Mouse (Mus musculus) forebrain, embryonic 14.5 days (tissue): Measurements from ENCODE around the gene Prokr2. TPM values are rescaled to one million over a fixed set of nuclear protein-coding genes. Genes with fewer than 3 reads are reported as not detected.

Source experiments
- polyA plus RNA-seq: library from polyadenylated mRNA; unstranded; fragments of >200 nt; fragmentation: Nextera tagmentation; extraction: Ambion mirVana; gene quantifications from 2 replicates; pipeline ENCODE4 v1.2.1, GENCODE M21; 2014

Gene Prokr2
- polyA plus RNA-seq, 1 experiment from 2014 or later, result 6.5 TPM

Other genes starting within 250 kb of the Prokr2 start
- 19.3 and 25.3 TPM in 2 replicates for gene Slc23a2, start 240.3 kb downstream of the Prokr2 start, polyA plus RNA-seq
- 51.3 and 53.6 TPM in 2 replicates for gene Tmem230, start 137.6 kb downstream of the Prokr2 start, polyA plus RNA-seq
- gene Pcna, start 132.1 kb downstream of the Prokr2 start, polyA plus RNA-seq, result 217 and 258 TPM in 2 replicates
- 23.2 and 29.3 TPM in 2 replicates for gene Cds2, start 122.3 kb downstream of the Prokr2 start, polyA plus RNA-seq
- gene Gpcpd1, start 202.3 kb upstream of the Prokr2 start, polyA plus RNA-seq, result 65.3 and 67.0 TPM in 2 replicates